Mouse (Mus musculus): ENCODE data around the gene Olfr1414. TPM values are rescaled to one million over a fixed set of nuclear protein-coding genes. Genes with fewer than 3 reads are reported as not detected.
"Not testable (repeated sequence)": the region's sequence is repeated elsewhere in the genome, so short reads cannot be mapped to it uniquely, and the experiment has no call there.

The Olfr1414 gene
- polyA plus RNA-seq (2015; fragmentation: Nextera tagmentation; extraction: Ambion mirVana): not detected in 2 replicates

- Histone ChIP-seq H3K36me3 (no peaks in the 10 kb centered on the region), H3K27ac (no peak within 1 kb of the TSS), H3K4me2 (replicated peaks) (no peak within 1 kb of the TSS), H3K9me3 (no peaks in the 10 kb centered on the region), H3K27me3 (no peaks in the 10 kb centered on the region), H3K4me1 (replicated peaks) (no peaks in the 10 kb centered on the region), H3K9ac (replicated peaks) (no peak within 1 kb of the TSS), H3K4me3 (replicated peaks) (no peak within 1 kb of the TSS)
- ATAC-seq: no peak
- WGBS: 88% methylated on average over 3 of the region's 3 CpGs
These were observed at the start of gene Olfr1414 for GRCm38 (mm10) chr1:92518561-92518960. TSS of gene Olfr1414 (minus strand) at chr1:92518661.

GRCm38 (mm10) chr1:92545929-92546328, 27.5 kb upstream of the Olfr1414 start:
- Histone ChIP-seq H3K9me3 (no peaks in the 10 kb centered on the region), H3K4me1 (replicated peaks) (no peaks in the 10 kb centered on the region), H3K4me3 (replicated peaks) (no peak overlapping the region), H3K9ac (replicated peaks) (no peak overlapping the region), H3K36me3 (no peaks in the 10 kb centered on the region), H3K4me2 (replicated peaks) (no peak overlapping the region), H3K27ac (no peak overlapping the region), H3K27me3 (no peaks in the 10 kb centered on the region)
- 78% methylated on average over 2 of the region's 2 CpGs for WGBS
- no peak for ATAC-seq

- Histone ChIP-seq H3K9ac (replicated peaks) (no peak overlapping the region), H3K27me3 (no peaks in the 10 kb centered on the region), H3K9me3 (no peaks in the 10 kb centered on the region; the same call in 1 of the 2 replicates), H3K36me3 (no peaks in the 10 kb centered on the region), H3K4me2 (replicated peaks) (no peak overlapping the region), H3K4me3 (replicated peaks) (no peak overlapping the region), H3K27ac (no peak overlapping the region), H3K4me1 (replicated peaks) (no peaks in the 10 kb centered on the region)
- WGBS: 49% methylated on average over 2 of the region's 2 CpGs
- ATAC-seq: no peak
These were observed 20.6 kb upstream of the Olfr1414 start for GRCm38 (mm10) chr1:92539071-92539470.

GRCm38 (mm10) chr1:92536972-92537371, 18.5 kb upstream of the Olfr1414 start:
- H3K4me1 ChIP-seq (replicated peaks): no peaks in the 10 kb centered on the region
- H3K4me3 ChIP-seq (replicated peaks): no peak overlapping the region
- H3K4me2 ChIP-seq (replicated peaks): no peak overlapping the region
- no peaks in the 10 kb centered on the region for H3K27me3 ChIP-seq
- ATAC-seq: no peak
- no peak overlapping the region for H3K27ac ChIP-seq
- H3K36me3 ChIP-seq: no peaks in the 10 kb centered on the region
- H3K9ac ChIP-seq (replicated peaks): no peak overlapping the region
- H3K9me3 ChIP-seq: no peaks in the 10 kb centered on the region; the same call in 1 of the 2 replicates
- WGBS: 62% methylated on average over 5 of the region's 5 CpGs

- WGBS: 89% methylated on average over 3 of the region's 3 CpGs
- no peak for ATAC-seq
These were observed 5.3 kb upstream of the Olfr1414 start for GRCm38 (mm10) chr1:92523764-92524163.

GRCm38 (mm10) chr1:92521376-92521775, 2.9 kb upstream of the Olfr1414 start:
- Histone ChIP-seq H3K4me1 (replicated peaks) (no peaks in the 10 kb centered on the region), H3K9ac (replicated peaks) (no peak overlapping the region), H3K4me2 (replicated peaks) (no peak overlapping the region), H3K4me3 (replicated peaks) (no peak overlapping the region), H3K27me3 (no peaks in the 10 kb centered on the region), H3K36me3 (no peaks in the 10 kb centered on the region), H3K27ac (no peak overlapping the region), H3K9me3 (no peaks in the 10 kb centered on the region)
- WGBS: 20% methylated on average over 10 of the region's 10 CpGs
- ATAC-seq: peak; percentile 74

More at GRCm38 (mm10) chr1:92523764-92524163, 5.3 kb upstream of the Olfr1414 start:
- Histone ChIP-seq H3K27ac (no peak overlapping the region), H3K4me3 (replicated peaks) (no peak overlapping the region), H3K36me3 (no peaks in the 10 kb centered on the region), H3K4me1 (replicated peaks) (no peaks in the 10 kb centered on the region), H3K9ac (replicated peaks) (no peak overlapping the region), H3K9me3 (no peaks in the 10 kb centered on the region), H3K27me3 (no peaks in the 10 kb centered on the region), H3K4me2 (replicated peaks) (no peak overlapping the region)

- H3K9ac ChIP-seq (replicated peaks): no peak overlapping the region
- 84% methylated on average over 6 of the region's 6 CpGs for WGBS
- no peaks in the 10 kb centered on the region for H3K27me3 ChIP-seq
- H3K9me3 ChIP-seq: no peaks in the 10 kb centered on the region
- no peaks in the 10 kb centered on the region for H3K4me1 ChIP-seq (replicated peaks)
- no peak overlapping the region for H3K4me2 ChIP-seq (replicated peaks)
- H3K27ac ChIP-seq: no peak overlapping the region
- no peaks in the 10 kb centered on the region for H3K36me3 ChIP-seq
- no peak for ATAC-seq
- H3K4me3 ChIP-seq (replicated peaks): no peak overlapping the region
These were observed 585 bp upstream of the Olfr1414 start for GRCm38 (mm10) chr1:92519046-92519445.

- no peaks in the 10 kb centered on the region for H3K9me3 ChIP-seq
- H3K4me3 ChIP-seq (replicated peaks): no peak overlapping the region
- no peaks in the 10 kb centered on the region for H3K36me3 ChIP-seq
- 90% methylated on average over 11 of the region's 11 CpGs for WGBS
- no peak overlapping the region for H3K4me2 ChIP-seq (replicated peaks)
- H3K27ac ChIP-seq: no peak overlapping the region
- H3K4me1 ChIP-seq (replicated peaks): no peaks in the 10 kb centered on the region
- no peak for ATAC-seq
- H3K27me3 ChIP-seq: no peaks in the 10 kb centered on the region
- H3K9ac ChIP-seq (replicated peaks): no peak overlapping the region
These were observed 3.1 kb downstream of the Olfr1414 start for GRCm38 (mm10) chr1:92515390-92515789.

GRCm38 (mm10) chr1:92511646-92512045, 6.8 kb downstream of the Olfr1414 start:
- H3K27me3 ChIP-seq; H3K9me3 ChIP-seq; H3K4me3 ChIP-seq (replicated peaks); H3K36me3 ChIP-seq; H3K9ac ChIP-seq (replicated peaks); H3K4me1 ChIP-seq (replicated peaks); H3K4me2 ChIP-seq (replicated peaks); ATAC-seq; H3K27ac ChIP-seq: not testable (repeated sequence)
- WGBS: 86% methylated on average over 5 of the region's 5 CpGs

- H3K4me3 ChIP-seq (replicated peaks): no peak within 1 kb of the TSS
- no peaks in the 10 kb centered on the region for H3K27me3 ChIP-seq
- no peak within 1 kb of the TSS for H3K27ac ChIP-seq
- H3K9ac ChIP-seq (replicated peaks): no peak within 1 kb of the TSS
- ATAC-seq: no peak
- H3K4me2 ChIP-seq (replicated peaks): no peak within 1 kb of the TSS
- 78% methylated on average over 2 of the region's 2 CpGs for WGBS
- no peaks in the 10 kb centered on the region for H3K9me3 ChIP-seq
- no peaks in the 10 kb centered on the region for H3K4me1 ChIP-seq (replicated peaks)
- H3K36me3 ChIP-seq: no peaks in the 10 kb centered on the region
These were observed 22.5 kb downstream of the Olfr1414 start, which contains the start of gene Olfr1415 for GRCm38 (mm10) chr1:92496001-92496400. TSS of gene Olfr1415 (minus strand) at chr1:92496101.

- Histone ChIP-seq H3K27ac (no peak within 1 kb of the TSS), H3K4me3 (replicated peaks) (no peak within 1 kb of the TSS), H3K27me3 (no peaks in the 10 kb centered on the region), H3K4me1 (replicated peaks) (no peaks in the 10 kb centered on the region), H3K4me2 (replicated peaks) (no peak within 1 kb of the TSS), H3K36me3 (no peaks in the 10 kb centered on the region), H3K9ac (replicated peaks) (no peak within 1 kb of the TSS), H3K9me3 (peaks cover 9% of the 10 kb centered on the region; the same call in 1 of the 2 replicates)
- ATAC-seq: no peak
These were observed 33.4 kb downstream of the Olfr1414 start, which contains the start of gene Olfr1416 for GRCm38 (mm10) chr1:92485013-92485412. TSS of gene Olfr1416 (minus strand) at chr1:92485113.

- Histone ChIP-seq H3K4me3 (replicated peaks) (peak overlapping the region; percentile 78), H3K4me1 (replicated peaks) (peaks cover 20% of the 10 kb centered on the region), H3K9me3 (no peaks in the 10 kb centered on the region), H3K4me2 (replicated peaks) (peak overlapping the region; percentile 93), H3K36me3 (peaks cover 19% of the 10 kb centered on the region), H3K27ac (no peak overlapping the region), H3K9ac (replicated peaks) (peak overlapping the region; percentile 97), H3K27me3 (peaks cover 3% of the 10 kb centered on the region; the same call in 1 of the 2 replicates)
- ATAC-seq: peak; percentile 78; the same call in 1 of the 2 replicates
- WGBS: 6% methylated on average over 10 of the region's 10 CpGs
These were observed 44.3 kb downstream of the Olfr1414 start for GRCm38 (mm10) chr1:92474066-92474578.
